Mouse (Mus musculus): ENCODE measurements around the gene Acap1. TPM values are rescaled to one million over a fixed set of nuclear protein-coding genes. Genes with fewer than 3 reads are reported as not detected.
A peak's percentile ranks its signal among the peaks of the same experiment; 100 is the strongest.

Acap1 gene
- total RNA-seq, 1 experiment: 9.6 TPM

DNA sequence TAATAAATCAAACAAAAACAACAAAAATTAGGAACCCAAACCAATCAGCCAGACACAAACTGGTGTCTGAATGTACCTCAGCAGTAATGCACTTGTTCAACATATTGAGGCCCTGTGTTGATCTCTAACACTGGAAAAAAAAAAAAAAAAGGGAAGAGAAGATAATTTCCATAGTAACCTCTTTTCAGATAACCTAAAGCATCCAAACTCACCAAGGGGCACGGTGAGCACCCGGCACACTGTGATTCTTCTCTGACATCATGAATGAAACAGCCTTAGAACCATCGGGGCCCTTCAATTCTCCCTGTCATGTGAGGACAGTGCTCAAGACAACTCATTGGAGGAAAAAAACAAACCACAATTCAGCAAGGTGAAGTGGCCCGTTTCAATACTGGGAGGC is 34.4 kb upstream of the Acap1 start:
- no peak for DNase-seq (ENCODE audit: low read depth, low spot score)
- Histone ChIP-seq H3K4me3 (ENCODE audit: insufficient read depth in 1 of 2, low read depth in 1 of 2, low read length in 2 of 2, poor library complexity in 1 of 2, severe bottlenecking in 1 of 2) (no peak overlapping the region), H3K9ac (ENCODE audit: insufficient read depth, low read depth, low read length, poor library complexity, severe bottlenecking) (no peak overlapping the region), H3K4me1 (ENCODE audit: control insufficient read depth in 2 of 2, insufficient read depth in 2 of 2, low read length in 2 of 2, poor library complexity in 1 of 2) (no peaks in the 10 kb centered on the region), H3K9me3 (ENCODE audit: control insufficient read depth, insufficient read depth, low read depth, low read length) (no peaks in the 10 kb centered on the region), H3K27ac (ENCODE audit: insufficient read depth, low read depth, low read length, poor library complexity, severe bottlenecking) (no peak overlapping the region), H3K36me3 (ENCODE audit: control insufficient read depth, insufficient read depth, low read length, poor library complexity, severe bottlenecking) (no peaks in the 10 kb centered on the region)
- in situ Hi-C loops (cut with MboI; ENCODE audit: low sequenced_read_pairs in 2 of 2, unreplicated experiment in 2 of 2): loop anchor here in 1 of 2 experiments (10.0 kb wide), 1 partner anchor 285 kb away; the partner anchor contains the start of gene Slc16a11
- TF ChIP-seq CHD2 (IDR thresholded peaks at IDR 0.05; ENCODE audit: low read depth, low read length) (no peak), ZC3H11A (IDR thresholded peaks at IDR 0.05; ENCODE audit: borderline replicate concordance, low read depth, low read length) (no peak), HCFC1 (IDR thresholded peaks at IDR 0.05; ENCODE audit: borderline replicate concordance, insufficient read depth, low read length) (no peak), ZNF384 (IDR thresholded peaks at IDR 0.05; ENCODE audit: low read depth, low read length) (no peak), MAFK (IDR thresholded peaks at IDR 0.05; ENCODE audit: insufficient read depth, low read depth, low read length) (no peak)

DNA sequence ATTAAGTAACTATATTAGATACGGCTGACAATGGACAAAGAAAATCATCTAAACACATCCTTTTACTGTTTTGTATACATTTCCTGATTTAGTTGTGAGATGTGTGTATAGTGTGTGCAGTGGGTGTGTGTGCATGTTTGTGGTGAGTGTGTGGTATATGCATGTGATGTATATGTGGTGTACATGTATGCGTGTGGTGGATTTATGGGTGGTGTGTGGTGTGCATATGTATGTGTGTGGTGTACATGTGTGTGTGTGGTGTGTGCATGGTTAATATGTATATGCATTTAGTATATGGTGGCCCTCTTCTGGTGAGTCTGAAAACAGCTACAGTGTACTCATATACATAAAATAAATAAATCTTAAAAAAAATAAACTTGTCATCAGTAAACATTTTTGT is 32.2 kb upstream of the Acap1 start:
- TF ChIP-seq ZC3H11A (IDR thresholded peaks at IDR 0.05; ENCODE audit: borderline replicate concordance, low read depth, low read length) (no peak), MAFK (IDR thresholded peaks at IDR 0.05; ENCODE audit: insufficient read depth, low read depth, low read length) (no peak), CHD2 (IDR thresholded peaks at IDR 0.05; ENCODE audit: low read depth, low read length) (no peak), ZNF384 (IDR thresholded peaks at IDR 0.05; ENCODE audit: low read depth, low read length) (no peak), HCFC1 (IDR thresholded peaks at IDR 0.05; ENCODE audit: borderline replicate concordance, insufficient read depth, low read length) (no peak)
- DNase-seq (ENCODE audit: low read depth, low spot score): no peak
- no peak overlapping the region for H3K27ac ChIP-seq (ENCODE audit: insufficient read depth, low read depth, low read length, poor library complexity, severe bottlenecking)
- in situ Hi-C loops (cut with MboI; ENCODE audit: low sequenced_read_pairs in 2 of 2, unreplicated experiment in 2 of 2): no loop called here
- H3K9ac ChIP-seq (ENCODE audit: insufficient read depth, low read depth, low read length, poor library complexity, severe bottlenecking): no peak overlapping the region
- no peak overlapping the region for H3K4me3 ChIP-seq (ENCODE audit: insufficient read depth in 1 of 2, low read depth in 1 of 2, low read length in 2 of 2, poor library complexity in 1 of 2, severe bottlenecking in 1 of 2)
- H3K36me3 ChIP-seq (ENCODE audit: control insufficient read depth, insufficient read depth, low read length, poor library complexity, severe bottlenecking): no peaks in the 10 kb centered on the region
- no peaks in the 10 kb centered on the region for H3K4me1 ChIP-seq (ENCODE audit: control insufficient read depth in 2 of 2, insufficient read depth in 2 of 2, low read length in 2 of 2, poor library complexity in 1 of 2)
- no peaks in the 10 kb centered on the region for H3K9me3 ChIP-seq (ENCODE audit: control insufficient read depth, insufficient read depth, low read depth, low read length)

DNA sequence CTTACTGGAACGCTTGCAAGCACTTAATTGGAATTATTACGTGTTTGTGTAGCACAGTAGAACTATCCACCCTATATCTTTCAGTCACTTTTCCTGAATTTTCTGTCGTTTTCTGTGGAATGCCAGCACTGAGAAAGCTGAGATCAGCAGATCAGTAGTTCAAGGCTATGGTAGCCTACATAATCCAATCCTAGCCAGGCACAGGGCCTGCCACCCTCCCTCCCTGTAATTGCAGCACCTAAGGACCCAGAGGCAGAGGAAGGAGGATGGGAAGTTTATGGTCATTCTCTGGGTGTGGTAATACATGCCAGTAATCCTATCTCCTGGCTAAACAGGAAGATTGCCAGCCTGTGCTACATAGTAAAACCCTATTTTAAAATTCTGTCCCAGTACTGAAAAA is 27.5 kb upstream of the Acap1 start:
- H3K4me3 ChIP-seq (ENCODE audit: insufficient read depth in 1 of 2, low read depth in 1 of 2, low read length in 2 of 2, poor library complexity in 1 of 2, severe bottlenecking in 1 of 2): peak overlapping the region in 1 of 2 experiments; percentile 72; a peak in 2 of 4 replicates
- peaks cover 24% of the 10 kb centered on the region for H3K36me3 ChIP-seq (ENCODE audit: control insufficient read depth, insufficient read depth, low read length, poor library complexity, severe bottlenecking)
- in situ Hi-C loops (cut with MboI; ENCODE audit: low sequenced_read_pairs in 2 of 2, unreplicated experiment in 2 of 2): no loop called here
- peaks cover 0 to 7% of the 10 kb centered on the region in 2 experiments; a peak in 1 of 4 replicates for H3K4me1 ChIP-seq (ENCODE audit: control insufficient read depth in 2 of 2, insufficient read depth in 2 of 2, low read length in 2 of 2, poor library complexity in 1 of 2)
- peak overlapping the region; percentile 46; the same call in 1 of the 2 replicates for H3K9ac ChIP-seq (ENCODE audit: insufficient read depth, low read depth, low read length, poor library complexity, severe bottlenecking)
- no peak for TF ChIP-seq CHD2 (IDR thresholded peaks at IDR 0.05; ENCODE audit: low read depth, low read length)
- no peak for TF ChIP-seq ZC3H11A (IDR thresholded peaks at IDR 0.05; ENCODE audit: borderline replicate concordance, low read depth, low read length)
- TF ChIP-seq MAFK (IDR thresholded peaks at IDR 0.05; ENCODE audit: insufficient read depth, low read depth, low read length): no peak; the same call in 1 of the 2 replicates
- TF ChIP-seq HCFC1 (IDR thresholded peaks at IDR 0.05; ENCODE audit: borderline replicate concordance, insufficient read depth, low read length): no peak
- TF ChIP-seq ZNF384 (IDR thresholded peaks at IDR 0.05; ENCODE audit: low read depth, low read length): no peak
- H3K27ac ChIP-seq (ENCODE audit: insufficient read depth, low read depth, low read length, poor library complexity, severe bottlenecking): peak overlapping the region; percentile 93; the same call in 1 of the 2 replicates
- no peaks in the 10 kb centered on the region for H3K9me3 ChIP-seq (ENCODE audit: control insufficient read depth, insufficient read depth, low read depth, low read length)
- DNase-seq (ENCODE audit: low read depth, low spot score): no peak

DNA sequence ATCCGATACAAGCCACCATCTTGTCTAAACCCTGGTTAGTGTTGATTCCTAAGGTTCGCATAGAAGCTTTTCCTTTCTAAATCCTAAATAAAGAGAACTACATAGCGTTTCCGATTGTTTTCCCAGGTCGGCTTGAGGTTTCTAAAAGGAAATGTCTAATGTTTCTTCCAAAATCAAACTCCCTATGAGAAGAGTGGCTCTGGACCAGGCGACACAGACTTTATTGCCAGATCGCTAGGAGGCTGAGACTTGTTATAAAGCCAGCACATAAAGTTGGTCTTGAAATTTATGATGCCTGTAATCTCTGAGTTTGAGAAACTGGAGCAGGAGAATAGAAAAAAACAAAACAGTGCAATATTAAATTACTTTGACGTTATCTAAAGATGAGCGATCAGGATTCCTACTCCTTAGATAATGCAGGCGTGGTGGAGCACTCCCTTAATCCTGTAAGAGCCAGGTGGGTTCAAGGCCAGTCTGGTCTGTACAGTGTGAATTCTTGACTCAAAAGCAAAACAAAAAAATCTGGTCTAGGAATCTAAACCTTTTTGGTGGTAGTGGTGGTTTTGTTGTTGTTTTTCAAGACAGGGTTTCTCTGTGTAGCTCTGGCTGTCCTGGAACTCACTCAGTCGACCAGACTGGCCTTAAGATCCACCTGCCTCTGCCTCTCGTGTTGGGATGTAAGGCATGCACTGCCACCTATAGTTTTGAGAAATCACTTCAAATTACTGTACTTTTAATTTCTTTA is 26.8 kb upstream of the Acap1 start:
- peaks cover 30% of the 10 kb centered on the region for H3K36me3 ChIP-seq (ENCODE audit: control insufficient read depth, insufficient read depth, low read length, poor library complexity, severe bottlenecking)
- TF ChIP-seq ZC3H11A (IDR thresholded peaks at IDR 0.05; ENCODE audit: borderline replicate concordance, low read depth, low read length) (no peak), ZNF384 (IDR thresholded peaks at IDR 0.05; ENCODE audit: low read depth, low read length) (no peak), CHD2 (IDR thresholded peaks at IDR 0.05; ENCODE audit: low read depth, low read length) (no peak), MAFK (IDR thresholded peaks at IDR 0.05; ENCODE audit: insufficient read depth, low read depth, low read length) (no peak), HCFC1 (IDR thresholded peaks at IDR 0.05; ENCODE audit: borderline replicate concordance, insufficient read depth, low read length) (no peak)
- peak overlapping the region; percentile 65 to 72 for H3K4me3 ChIP-seq (ENCODE audit: insufficient read depth in 1 of 2, low read depth in 1 of 2, low read length in 2 of 2, poor library complexity in 1 of 2, severe bottlenecking in 1 of 2)
- H3K9me3 ChIP-seq (ENCODE audit: control insufficient read depth, insufficient read depth, low read depth, low read length): no peaks in the 10 kb centered on the region
- peaks cover 0 to 9% of the 10 kb centered on the region in 2 experiments; a peak in 1 of 4 replicates for H3K4me1 ChIP-seq (ENCODE audit: control insufficient read depth in 2 of 2, insufficient read depth in 2 of 2, low read length in 2 of 2, poor library complexity in 1 of 2)
- in situ Hi-C loops (cut with MboI; ENCODE audit: low sequenced_read_pairs in 2 of 2, unreplicated experiment in 2 of 2): no loop called here
- H3K9ac ChIP-seq (ENCODE audit: insufficient read depth, low read depth, low read length, poor library complexity, severe bottlenecking): peak overlapping the region; percentile 85
- H3K27ac ChIP-seq (ENCODE audit: insufficient read depth, low read depth, low read length, poor library complexity, severe bottlenecking): peak overlapping the region; percentile 93
- DNase-seq (ENCODE audit: low read depth, low spot score): no peak

Measured in ES-E14 (cell line).